16 mouse cellular contexts compared by ENCODE assay signal in genomic region chr1:108240152-108240551, GRCm38 (mm10).
"Had no signal": no experiment of that assay in that cellular context is flagged by ENCODE, and none has a peak within 500 bp of the region (broad histone marks: within the 10 kb centered on the region; RNA-seq: fewer than 3 reads in every experiment).

No protein-coding gene starts in this region.

- H3K4me1 ChIP-seq: neural tube, embryonic 13.5 days; neural tube, embryonic 15.5 days; stomach, embryonic 15.5 days had no signal

- DNase-seq: retina, postnatal 1 day; right cerebral cortex, adult 18-20 months; right cerebral cortex, postnatal 14 days; right cerebral cortex, postnatal 25 days; right cerebral cortex, postnatal 4 days; spleen, adult 18-20 months; thymus, adult 18-20 months; thymus, adult 2 months; thymus, postnatal 14 days; thymus, postnatal 25 days; thymus, postnatal 36 days; thymus, postnatal 4 days had no signal

- H3K9me3 ChIP-seq: neural tube, embryonic 13.5 days; neural tube, embryonic 15.5 days; stomach, embryonic 15.5 days had no signal

- H3K27ac ChIP-seq: neural tube, embryonic 13.5 days; neural tube, embryonic 15.5 days; stomach, embryonic 15.5 days; stomach, postnatal 0 days had no signal

- H3K36me3 ChIP-seq: neural tube, embryonic 13.5 days; neural tube, embryonic 15.5 days; stomach, embryonic 15.5 days had no signal

- H3K4me3 ChIP-seq: neural tube, embryonic 13.5 days; neural tube, embryonic 15.5 days; stomach, embryonic 15.5 days had no signal

- H3K9ac ChIP-seq: neural tube, embryonic 13.5 days; neural tube, embryonic 15.5 days; stomach, embryonic 15.5 days had no signal

- H3K27me3 ChIP-seq: neural tube, embryonic 13.5 days; neural tube, embryonic 15.5 days; stomach, embryonic 15.5 days had no signal
